Mouse (Mus musculus) 416B (cell line): ENCODE data around the gene Nfia.

Source experiments
- DNase-seq: peaks from one replicate; pipeline ENCODE4 v3.0.0; 2011; ENCODE audit warnings: low read depth

The Nfia gene

GRCm38 (mm10) chr4:97948250-97948649 lies 175.7 kb downstream of the Nfia start:
- DNase-seq, result no peak

DNA sequence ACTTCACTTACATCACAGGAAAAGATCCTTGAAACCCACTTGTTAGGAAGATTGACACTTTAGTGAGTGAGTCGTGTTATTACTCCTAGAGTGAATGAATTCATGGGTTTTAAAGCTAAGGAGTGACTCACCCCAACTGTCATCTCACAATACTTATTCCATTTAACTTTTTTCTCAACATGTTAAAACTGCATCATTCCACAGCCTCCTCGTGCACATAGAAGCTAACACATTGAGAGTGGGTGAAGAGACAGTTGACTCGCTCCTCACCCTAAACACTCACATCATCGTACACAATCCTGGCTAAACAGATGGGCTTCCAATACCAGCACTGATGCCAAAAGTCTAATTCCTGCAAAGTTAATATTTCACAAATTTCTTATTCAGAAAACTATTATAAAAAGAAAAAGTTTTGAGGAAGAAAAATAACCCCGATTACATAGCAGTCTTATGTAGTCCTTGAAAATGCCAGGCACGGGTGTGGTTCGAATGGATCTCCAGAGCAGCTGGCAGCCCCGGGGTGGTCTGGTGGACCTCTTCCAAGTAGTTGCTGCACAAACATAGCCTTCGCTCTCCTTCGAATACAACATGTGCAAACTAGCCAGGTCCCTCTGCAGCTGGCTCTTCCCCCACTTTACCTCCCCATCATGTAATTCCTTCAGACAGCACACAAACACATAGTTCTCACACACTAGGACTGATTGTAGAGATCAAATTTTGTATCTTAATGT lies 178.0 kb downstream of the Nfia start:
- peak; percentile 24 for DNase-seq

DNA sequence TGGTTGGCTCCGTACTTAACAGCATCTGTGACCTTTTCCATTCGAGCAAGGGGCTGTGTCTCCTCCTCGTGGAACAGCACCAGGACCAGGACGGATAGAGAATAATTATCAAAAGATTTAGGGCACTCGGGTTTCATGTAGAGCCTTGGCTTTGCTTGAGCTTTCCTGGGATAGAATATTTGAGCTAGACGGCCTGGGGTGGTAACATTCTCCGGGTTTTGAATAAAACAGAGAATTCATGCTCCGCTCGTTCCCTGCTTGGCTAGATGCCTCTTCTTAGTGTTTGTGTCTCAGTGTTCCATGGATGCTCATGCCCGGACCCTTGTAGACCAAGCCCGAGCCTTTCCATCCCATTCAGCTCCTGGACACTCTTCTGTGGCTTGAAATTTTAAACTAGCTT lies 181.4 kb downstream of the Nfia start:
- no peak for DNase-seq

- DNase-seq, result no peak
Measured at GRCm38 (mm10) chr4:97958121-97958520, 185.6 kb downstream of the Nfia start.

GRCm38 (mm10) chr4:97962856-97963255 lies 190.3 kb downstream of the Nfia start:
- DNase-seq, result no peak

DNA sequence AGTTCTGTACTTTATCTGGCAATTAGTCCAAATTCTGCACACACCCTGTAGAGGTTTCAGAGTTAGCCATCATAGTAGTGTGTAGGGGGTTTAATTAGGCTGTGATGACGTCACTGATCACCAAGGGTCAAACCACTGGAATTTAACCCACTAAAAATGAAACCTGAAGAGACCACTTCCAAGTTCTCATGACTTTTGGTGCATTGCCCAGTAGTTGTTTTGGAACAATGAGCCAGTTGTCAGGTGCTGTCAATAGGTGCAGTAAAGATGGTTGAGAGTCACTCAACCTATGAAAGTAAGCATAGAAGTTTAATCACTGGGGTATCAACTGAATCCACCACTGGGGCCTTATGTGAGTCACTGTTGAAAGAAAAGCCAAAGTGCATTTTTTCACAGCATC lies 191.4 kb downstream of the Nfia start:
- no peak for DNase-seq

- DNase-seq, result no peak
Measured at GRCm38 (mm10) chr4:97968786-97969348, 196.3 kb downstream of the Nfia start.

DNA sequence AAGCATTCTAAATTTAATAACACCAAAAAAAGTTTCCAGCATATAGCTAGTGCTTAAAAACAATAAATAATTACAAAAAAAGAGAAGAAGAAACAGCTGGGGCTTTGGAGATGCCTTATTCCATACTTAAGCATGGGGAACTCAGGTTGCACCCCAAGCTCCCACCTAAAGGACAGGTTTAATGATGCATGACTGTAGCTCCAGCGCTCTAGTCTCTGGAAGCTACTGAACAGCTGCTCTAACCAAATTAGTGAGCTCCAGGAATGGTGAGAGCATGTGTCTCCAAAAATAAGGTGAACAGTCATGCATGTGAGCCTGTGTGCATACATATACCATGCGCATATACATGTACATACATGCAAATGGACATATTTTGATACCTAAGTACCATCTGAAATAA lies 200.5 kb downstream of the Nfia start:
- no peak for DNase-seq

DNA sequence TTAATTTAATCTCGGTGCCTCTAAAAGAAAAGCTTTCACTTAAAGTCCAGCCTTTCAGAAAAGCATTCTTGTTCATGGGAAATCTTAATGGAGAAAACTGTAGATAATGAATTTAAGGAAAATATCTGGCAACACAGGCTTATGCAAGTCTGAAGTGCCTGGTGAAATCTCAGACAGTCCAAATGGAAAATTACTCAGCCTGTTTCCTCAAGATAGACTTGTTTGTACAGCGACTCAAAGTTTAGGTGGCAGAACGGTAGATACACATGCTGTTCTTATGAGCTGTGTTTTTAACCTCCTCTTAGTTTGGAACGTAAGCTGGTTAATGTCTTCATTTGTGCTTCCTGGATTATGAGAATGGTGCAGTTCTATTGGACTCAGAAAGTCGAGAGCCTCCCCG lies 201.5 kb downstream of the Nfia start:
- DNase-seq, result peak; percentile 54

GRCm38 (mm10) chr4:97976891-97977290 lies 204.4 kb downstream of the Nfia start:
- no peak for DNase-seq

GRCm38 (mm10) chr4:97984361-97984760 lies 211.8 kb downstream of the Nfia start:
- no peak for DNase-seq

GRCm38 (mm10) chr4:97986056-97986734 lies 213.7 kb downstream of the Nfia start:
- peak; percentile 51 for DNase-seq

- DNase-seq, result no peak
Measured at GRCm38 (mm10) chr4:97986735-97987075, 214.2 kb downstream of the Nfia start.

GRCm38 (mm10) chr4:97988703-97989102 lies 216.2 kb downstream of the Nfia start:
- DNase-seq, result no peak

- no peak for DNase-seq
Measured at GRCm38 (mm10) chr4:97990431-97990830, 217.9 kb downstream of the Nfia start.

- DNase-seq, result no peak
Measured at GRCm38 (mm10) chr4:97991395-97991794, 218.9 kb downstream of the Nfia start.

DNA sequence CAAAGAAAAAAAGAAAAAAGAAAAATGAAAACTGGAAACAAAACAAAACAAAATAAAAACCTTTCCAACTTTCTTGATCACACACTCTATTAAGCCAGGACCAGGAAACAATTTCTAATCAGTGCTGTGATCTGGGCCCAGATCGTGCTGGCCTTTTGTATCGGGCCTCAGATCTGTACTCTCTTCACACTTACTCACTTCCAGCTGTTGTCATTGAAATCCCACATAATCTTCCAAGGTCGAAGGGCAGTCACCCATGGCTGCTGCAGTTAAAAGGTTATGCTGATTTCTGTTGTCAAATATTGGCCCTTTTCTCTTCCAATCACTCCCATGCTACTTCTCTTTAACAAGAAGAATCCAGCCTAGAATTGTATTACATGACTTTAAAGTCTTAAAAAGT lies 219.3 kb downstream of the Nfia start:
- no peak for DNase-seq

DNA sequence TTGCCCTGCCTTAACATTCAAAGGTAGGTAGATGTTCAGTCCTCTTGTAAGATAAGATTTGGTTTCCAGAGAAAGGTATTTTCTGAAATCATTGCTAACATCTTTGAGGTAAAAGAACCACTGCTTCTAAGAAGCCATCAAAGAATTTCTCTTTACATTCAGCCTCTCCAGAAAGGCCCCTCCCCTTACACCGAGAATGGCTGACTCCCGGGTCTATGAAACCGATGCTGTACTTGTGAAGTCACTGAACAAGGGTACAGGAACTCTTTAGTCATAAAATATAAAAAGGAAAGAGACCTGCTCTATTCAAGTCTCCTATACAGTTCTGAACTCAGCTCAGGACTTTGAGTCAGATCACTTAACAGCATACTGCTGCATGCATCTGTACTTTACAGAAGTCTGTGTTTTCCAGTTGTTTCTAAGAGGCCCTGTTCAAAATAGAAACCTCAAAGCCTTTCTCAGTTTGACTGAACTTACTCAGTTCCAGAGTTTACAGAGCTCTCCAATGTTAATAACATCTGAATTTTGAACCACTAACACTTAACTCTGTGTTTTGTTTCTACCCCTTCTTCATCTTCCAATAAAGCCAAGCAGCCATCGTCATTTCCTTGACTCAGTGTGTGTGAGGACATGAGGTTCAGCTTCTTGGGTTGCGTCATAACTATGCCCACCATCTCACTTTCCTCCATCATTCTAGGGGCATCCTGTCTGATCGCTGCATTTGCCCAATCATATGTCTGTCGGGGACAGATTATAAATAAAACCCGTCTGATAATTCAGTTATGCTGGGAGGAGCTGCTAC lies 223.6 kb downstream of the Nfia start:
- peak; percentile 9 for DNase-seq

DNA sequence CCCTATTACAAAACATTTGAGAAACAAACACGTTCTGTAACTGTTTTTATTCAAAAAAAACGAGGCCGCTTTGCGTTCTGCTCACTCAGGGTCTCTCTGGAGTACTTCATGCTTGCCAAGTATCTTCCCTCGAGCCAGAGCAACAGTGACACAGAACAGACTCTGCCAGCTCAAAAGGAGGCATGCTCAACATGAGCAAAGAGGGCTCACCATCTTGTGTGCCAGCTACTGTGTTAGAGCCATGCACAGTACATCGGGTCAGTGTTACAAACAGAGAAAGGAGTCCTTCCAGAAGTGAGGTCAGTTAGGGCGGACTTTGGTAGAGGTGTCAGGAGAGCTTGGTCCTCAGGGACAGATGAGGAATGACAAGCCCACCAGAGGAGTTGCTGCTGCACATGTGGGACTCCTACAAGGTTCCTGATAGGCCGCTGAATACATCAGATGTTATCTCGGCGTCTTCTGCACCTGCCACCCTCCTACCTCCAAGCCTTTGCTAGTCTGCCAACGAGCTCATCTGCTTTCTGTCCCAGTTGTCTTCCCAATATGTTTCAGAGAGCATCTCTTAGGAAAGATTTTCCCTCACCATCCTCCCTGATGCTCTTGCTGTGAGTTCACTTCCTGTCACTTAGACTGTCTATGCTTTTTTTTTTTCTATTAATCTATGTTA lies 224.8 kb downstream of the Nfia start:
- no peak for DNase-seq

DNA sequence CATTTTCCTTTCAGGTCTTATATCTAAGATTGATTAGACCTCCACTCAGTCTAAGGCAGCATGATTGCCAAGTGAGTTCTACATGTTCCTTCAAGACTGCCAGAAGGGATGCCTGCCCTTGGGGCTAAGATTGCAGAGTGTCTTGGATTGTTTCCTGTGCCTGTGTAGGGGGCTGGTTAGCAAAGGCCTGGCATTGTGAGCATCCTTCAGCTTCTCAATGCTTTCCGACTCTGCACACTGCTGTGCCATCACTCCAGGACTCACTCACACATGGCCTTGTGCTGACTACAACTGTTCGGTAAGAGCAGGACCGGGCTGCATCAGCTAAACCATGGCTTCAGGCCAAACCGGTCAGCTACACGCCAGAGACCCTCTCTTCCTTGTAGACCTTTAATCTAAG lies 229.7 kb downstream of the Nfia start:
- DNase-seq, result no peak

GRCm38 (mm10) chr4:98003323-98004107 lies 231.0 kb downstream of the Nfia start:
- no peak for DNase-seq
